Mouse (Mus musculus): Measurements from ENCODE around the gene Nid2. TPM values are rescaled to one million over a fixed set of nuclear protein-coding genes. Genes with fewer than 3 reads are reported as not detected.

Nid2 gene
- polyA plus RNA-seq (2012; rRNA removed), result 4.6 and 5.7 TPM in 2 replicates

DNA sequence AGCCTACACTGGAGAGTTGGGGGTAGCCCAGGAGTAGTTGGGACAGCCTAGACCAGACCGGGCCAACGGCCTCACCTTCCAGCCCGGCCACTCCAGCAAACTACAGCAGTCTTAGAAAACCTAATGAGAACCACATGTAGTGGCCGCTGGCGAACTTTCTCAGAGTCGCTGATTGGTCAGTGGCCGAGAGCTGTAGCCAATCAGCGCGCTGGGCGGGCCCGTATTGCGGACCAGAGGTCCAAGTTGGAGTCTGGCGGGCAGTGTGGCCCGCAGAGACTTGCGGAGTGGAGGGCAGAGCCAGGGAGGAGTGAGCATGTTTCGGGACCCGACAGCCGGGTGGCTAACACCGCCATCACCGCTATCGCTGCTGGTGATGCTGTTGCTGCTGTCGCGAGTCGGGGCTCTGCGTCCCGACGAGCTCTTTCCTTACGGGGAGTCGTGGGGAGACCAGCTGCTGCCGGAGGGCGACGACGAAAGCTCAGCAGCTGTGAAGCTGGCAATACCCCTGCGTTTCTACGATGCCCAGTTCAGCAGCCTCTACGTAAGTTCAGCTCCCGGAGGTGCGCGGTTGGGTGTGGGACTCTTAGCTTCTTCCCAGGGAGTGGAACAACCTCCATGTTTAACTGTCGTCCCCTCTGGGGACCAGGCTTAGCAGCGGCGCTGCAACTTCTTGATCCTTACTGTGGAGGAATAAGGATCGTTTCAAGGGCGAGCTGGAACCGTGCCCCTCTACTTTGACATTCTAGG lies at the start of gene Nid2:
TSS of gene Nid2 (plus strand) at position 241 of the 747 bp plus-strand sequence.
- peak in 1 of 2 experiments; percentile 59 for DNase-seq (ENCODE audit: extremely low spot score in 1 of 2, low spot score in 1 of 2)

DNA sequence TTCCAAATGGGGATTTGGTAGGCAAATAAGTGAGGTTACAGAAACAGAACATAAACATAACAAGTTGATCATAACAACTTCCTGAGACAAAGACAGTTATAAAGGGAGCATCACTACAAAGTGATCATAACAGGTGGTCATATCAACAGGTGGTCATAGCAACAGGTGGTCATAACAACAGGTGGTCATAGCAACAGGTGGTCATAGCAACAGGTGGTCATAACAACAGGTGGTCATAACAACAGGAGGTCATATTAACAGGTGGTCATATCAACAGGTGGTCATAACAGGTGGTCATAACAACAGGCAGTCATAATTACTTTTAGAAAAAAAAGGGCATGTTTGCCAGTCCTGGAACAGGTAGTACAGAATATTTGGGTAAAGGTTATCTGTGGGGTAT lies 49.5 kb upstream of the Nid2 start:
- no peak for DNase-seq (ENCODE audit: extremely low spot score in 1 of 2, low spot score in 1 of 2)

- DNase-seq (ENCODE audit: extremely low spot score in 1 of 2, low spot score in 1 of 2), result peak; percentile 40 to 84
Measured at GRCm38 (mm10) chr14:19705649-19706048, 45.4 kb upstream of the Nid2 start.

DNA sequence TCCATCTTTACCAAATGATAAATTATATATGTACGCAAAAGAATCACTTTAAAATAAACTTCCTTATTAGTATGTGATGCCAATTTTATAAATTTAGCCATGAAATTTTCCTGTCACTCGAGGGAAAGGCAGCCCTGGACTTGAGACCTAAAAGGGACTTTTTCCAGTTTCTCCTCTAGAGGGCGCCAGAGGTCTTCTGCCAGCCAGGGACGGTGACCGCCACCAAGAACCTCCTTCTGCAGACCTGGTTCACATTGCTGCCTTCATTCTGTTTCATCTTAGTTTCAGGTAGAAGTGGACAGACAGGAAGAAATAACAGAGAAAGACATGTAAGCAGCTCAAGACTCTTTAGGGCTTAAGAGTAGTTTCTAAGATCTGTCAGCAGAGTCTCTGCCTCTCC lies 44.6 kb upstream of the Nid2 start:
- DNase-seq (ENCODE audit: extremely low spot score in 1 of 2, low spot score in 1 of 2), result peak; percentile 39 to 85

GRCm38 (mm10) chr14:19706997-19707396 lies 44.1 kb upstream of the Nid2 start:
- no peak for DNase-seq (ENCODE audit: extremely low spot score in 1 of 2, low spot score in 1 of 2)

GRCm38 (mm10) chr14:19707721-19708507 lies 43.2 kb upstream of the Nid2 start:
- peak in 1 of 2 experiments; percentile 23 for DNase-seq (ENCODE audit: extremely low spot score in 1 of 2, low spot score in 1 of 2)

- DNase-seq (ENCODE audit: extremely low spot score in 1 of 2, low spot score in 1 of 2), result no peak
Measured at GRCm38 (mm10) chr14:19709161-19709560, 41.9 kb upstream of the Nid2 start.

DNA sequence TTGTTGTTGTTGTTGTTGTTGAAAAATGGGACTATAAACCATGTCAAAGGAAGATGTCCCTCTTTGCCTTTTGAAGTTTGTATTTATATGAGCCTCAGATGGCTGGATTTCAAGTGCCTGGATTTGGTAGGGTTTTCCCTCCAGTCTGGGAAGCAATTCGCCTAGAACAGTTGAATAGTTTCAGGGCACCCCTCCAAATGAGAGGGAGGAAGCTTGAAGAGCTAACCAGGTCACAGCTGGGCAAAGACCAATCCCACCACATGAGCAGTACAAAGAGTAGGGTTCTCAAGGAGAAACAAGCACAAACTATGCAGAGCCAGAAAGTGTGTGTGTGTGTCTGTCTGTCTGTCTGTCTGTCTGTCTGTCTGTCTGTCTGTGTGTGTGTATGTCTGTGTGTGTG lies 39.3 kb upstream of the Nid2 start:
- DNase-seq (ENCODE audit: extremely low spot score in 1 of 2, low spot score in 1 of 2), result peak in 1 of 2 experiments; percentile 21

DNA sequence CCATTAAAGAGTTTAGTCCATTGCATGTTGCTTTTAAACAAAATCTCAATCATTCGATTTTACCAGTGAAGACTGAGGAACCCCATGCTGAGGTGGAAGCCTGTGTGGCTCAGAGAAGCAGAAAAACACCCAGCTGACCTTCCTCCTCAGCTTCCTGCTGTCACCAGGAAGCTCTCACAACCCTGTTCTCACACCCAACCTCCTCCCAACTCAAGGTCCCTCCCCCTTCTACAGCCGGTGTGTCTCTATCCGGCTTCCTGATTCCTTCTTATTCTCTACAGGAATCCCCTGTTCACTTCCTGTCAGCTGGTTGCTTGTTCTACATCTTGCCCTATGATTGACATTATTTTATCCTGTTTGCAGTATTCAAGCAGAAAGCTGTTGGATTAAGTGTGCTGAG lies 38.0 kb upstream of the Nid2 start:
- no peak for DNase-seq (ENCODE audit: extremely low spot score in 1 of 2, low spot score in 1 of 2)

DNA sequence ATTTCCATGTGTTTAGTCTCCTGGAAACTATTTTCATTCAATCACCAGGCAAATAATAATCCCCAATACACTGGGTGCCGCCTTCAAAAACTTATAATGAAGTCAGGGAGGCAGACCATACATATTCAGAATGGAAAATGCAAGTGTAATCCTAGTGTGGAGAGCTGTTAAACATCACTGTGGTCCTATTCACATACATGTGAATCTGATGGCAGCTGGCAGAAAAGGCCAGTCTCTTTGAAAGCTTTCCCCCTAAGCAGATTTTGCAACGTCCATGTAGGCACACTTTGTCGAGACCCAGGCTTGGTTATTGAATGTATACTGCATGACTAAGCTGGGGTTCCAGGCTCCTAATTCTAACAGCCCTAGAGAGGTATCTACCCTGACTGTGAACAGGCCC lies 32.0 kb upstream of the Nid2 start:
- DNase-seq (ENCODE audit: extremely low spot score in 1 of 2, low spot score in 1 of 2), result no peak

DNA sequence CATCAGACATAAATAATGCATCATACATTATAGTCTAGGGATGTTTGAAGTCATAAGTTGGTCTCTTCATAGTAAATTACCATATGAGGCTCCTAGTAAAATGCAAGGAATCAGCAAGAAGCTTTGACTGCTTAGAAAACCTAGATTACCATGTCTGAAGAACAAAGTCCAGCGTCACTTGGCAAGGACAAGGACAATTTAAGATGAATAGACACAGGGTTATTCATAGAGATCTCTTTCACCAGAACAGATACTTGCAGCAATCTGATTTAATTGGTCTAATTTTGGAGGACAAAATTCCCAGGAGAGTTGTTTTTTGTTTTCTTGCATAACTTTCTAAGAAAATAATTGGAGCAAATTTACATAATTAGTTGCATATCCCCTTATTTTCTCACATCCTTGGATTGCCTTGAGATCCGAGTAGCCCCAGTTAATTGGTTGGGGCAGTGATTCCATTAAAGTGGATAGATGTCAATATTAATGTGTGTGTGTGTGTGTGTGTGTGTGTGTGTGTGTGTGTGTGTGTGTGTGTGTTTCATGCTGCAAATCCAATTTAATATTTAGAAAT lies 30.9 kb upstream of the Nid2 start:
- DNase-seq (ENCODE audit: extremely low spot score in 1 of 2, low spot score in 1 of 2), result no peak

- no peak for DNase-seq (ENCODE audit: extremely low spot score in 1 of 2, low spot score in 1 of 2)
Measured at GRCm38 (mm10) chr14:19728278-19728677, 22.8 kb upstream of the Nid2 start.

DNA sequence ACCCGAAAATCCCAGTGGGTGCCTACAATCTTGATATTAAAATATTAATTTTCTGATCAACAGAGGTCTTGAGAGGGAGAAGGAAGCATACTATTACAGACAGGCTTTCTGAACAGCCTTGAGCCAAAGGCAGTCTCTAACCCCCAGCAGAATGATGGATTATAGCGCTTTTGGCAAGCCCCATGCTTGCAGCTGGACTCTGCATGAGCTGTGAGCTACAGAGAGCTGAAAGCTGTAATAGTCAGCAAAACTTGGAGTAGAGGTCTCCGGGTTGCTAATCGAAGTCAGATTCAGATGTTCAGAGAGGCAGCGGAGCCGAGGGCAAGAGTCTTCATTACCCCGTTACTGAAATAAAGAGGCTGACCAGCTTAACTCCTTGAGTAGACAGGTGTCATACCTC lies 22.3 kb upstream of the Nid2 start:
- DNase-seq (ENCODE audit: extremely low spot score in 1 of 2, low spot score in 1 of 2), result no peak

- no peak for DNase-seq (ENCODE audit: extremely low spot score in 1 of 2, low spot score in 1 of 2)
Measured at GRCm38 (mm10) chr14:19732097-19732496, 19.0 kb upstream of the Nid2 start.

DNA sequence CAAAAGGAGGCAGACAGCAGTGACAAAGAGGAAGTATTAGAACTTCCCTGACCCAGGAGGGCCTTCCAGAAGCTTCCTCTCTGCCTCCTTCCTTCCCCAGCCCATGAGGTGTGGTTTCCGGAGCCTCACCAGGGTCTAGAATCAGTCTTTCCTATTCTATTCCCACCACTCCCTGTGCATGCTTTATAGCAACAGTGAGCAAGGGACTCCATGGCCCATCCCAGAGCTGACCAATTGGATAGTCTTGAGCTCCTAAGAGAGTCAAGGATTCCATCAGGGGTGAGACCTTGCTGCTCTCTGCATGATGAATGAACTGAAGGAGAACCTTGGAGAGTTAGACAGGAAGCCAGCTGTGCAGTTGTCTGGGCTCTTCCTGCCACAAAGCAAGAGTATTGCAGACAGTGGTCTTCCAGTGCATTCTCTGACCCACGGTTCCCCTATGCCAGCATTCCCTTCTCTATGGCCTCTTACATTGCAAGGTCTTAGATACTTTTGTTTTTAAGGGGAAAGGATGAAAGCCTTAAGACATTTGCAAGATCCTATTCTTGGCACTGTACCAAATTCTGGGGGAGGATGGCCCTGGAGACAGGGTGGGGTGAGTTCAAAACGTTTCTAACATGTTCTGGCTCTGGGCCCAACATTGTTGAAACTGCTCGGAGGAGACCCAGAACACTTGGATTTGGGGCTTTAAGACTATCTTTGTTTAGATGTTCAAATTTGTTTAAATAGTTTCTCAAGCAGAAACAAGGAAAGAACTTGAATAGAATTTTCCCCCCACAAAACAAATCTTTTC lies 17.4 kb upstream of the Nid2 start:
- no peak for DNase-seq (ENCODE audit: extremely low spot score in 1 of 2, low spot score in 1 of 2)

GRCm38 (mm10) chr14:19735303-19735702 lies 15.8 kb upstream of the Nid2 start:
- peak in 1 of 2 experiments; percentile 22 for DNase-seq (ENCODE audit: extremely low spot score in 1 of 2, low spot score in 1 of 2)

GRCm38 (mm10) chr14:19737568-19737967 lies 13.5 kb upstream of the Nid2 start:
- no peak for DNase-seq (ENCODE audit: extremely low spot score in 1 of 2, low spot score in 1 of 2)

GRCm38 (mm10) chr14:19738094-19738843 lies 12.8 kb upstream of the Nid2 start:
- DNase-seq (ENCODE audit: extremely low spot score in 1 of 2, low spot score in 1 of 2), result no peak

DNA sequence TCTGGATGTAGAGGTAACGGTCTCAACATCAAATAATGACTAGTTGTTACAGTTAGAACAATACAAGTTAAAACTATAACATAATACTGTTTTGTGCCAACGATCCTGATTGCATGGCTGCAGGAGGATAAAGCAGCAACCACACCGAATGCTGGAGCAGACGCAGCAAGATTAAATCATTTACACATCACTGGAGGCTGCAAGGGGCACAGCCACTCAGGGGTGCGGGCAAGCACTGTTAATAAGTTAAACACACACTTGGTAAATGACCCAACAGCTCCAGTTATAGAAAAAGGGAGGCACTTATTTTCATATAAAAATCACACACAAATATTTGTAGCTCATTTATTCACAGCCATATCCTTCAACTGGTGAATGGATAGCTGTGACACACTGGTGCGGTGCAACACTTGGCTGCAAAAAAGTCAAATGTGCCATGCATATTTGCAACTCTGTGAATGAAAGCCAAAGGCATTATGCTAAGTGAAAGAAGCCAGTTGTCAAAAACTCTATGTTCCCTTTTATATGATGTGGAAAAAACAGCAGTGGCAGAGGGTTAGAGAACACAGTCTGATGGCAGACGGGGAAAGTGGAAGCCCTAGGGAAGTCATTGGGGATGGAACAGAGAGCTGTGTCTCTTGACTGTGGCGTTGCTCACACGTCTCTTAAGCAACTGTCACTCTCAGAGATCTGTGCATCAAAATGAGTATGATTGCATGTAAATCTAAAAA lies 11.5 kb upstream of the Nid2 start:
- DNase-seq (ENCODE audit: extremely low spot score in 1 of 2, low spot score in 1 of 2), result no peak
